Mouse (Mus musculus) olfactory bulb, adult 2 months (tissue): Measurements from ENCODE around the gene Ankrd52.

ENCODE experiments used
- CTCF ChIP-seq: fragments of 200-500 bp; IDR thresholded peaks from 2 replicates; pipeline ENCODE4 v1.5.1; 2012; ENCODE audit warnings: low read depth, mild to moderate bottlenecking, low read length, moderate library complexity; ENCODE audit not compliant: insufficient read depth
- POLR2A ChIP-seq: fragments of 200-500 bp; IDR thresholded peaks from 2 replicates; pipeline ENCODE4 v1.6.1; 2012; ENCODE audit warnings: mild to moderate bottlenecking, low read depth, low read length, moderate library complexity; ENCODE audit not compliant: insufficient read depth

GRCm38 (mm10) chr10:128359226-128359625 is 17.7 kb upstream of the Ankrd52 start:
- TF ChIP-seq CTCF (no peak), POLR2A (no peak)
